Mouse (Mus musculus) heart, embryonic 16.5 days (tissue): ENCODE results near the gene Plcb4. TPM values are rescaled to one million over a fixed set of nuclear protein-coding genes. Genes with fewer than 3 reads are reported as not detected.

Experiments
- ATAC-seq: fragments of 200-750 bp; cut with Nextera tagmentation; replicated peaks from 2 replicates; pipeline ENCODE4 v1.8.0; 2017; ENCODE audit warnings: moderate number of reproducible peaks; ENCODE audit not compliant: insufficient read depth, low FRiP score; ENCODE audit errors: extremely low read depth
- H3K27ac ChIP-seq: fragments of 300-500 bp; sonication (generic); 2 replicates; pipeline ENCODE4 v1.5.1; 2014; ENCODE audit warnings: mild to moderate bottlenecking, low read length, control low read depth, moderate library complexity
- H3K27me3 ChIP-seq: fragments of 300-500 bp; sonication (generic); 2 replicates; pipeline ENCODE4 v1.6.1; 2014; ENCODE audit warnings: low read length, mixed read lengths; ENCODE audit not compliant: control insufficient read depth, insufficient read depth
- H3K36me3 ChIP-seq: fragments of 300-500 bp; sonication (generic); 2 replicates; pipeline ENCODE4 v1.6.1; 2014; ENCODE audit not compliant: control insufficient read depth, insufficient read depth
- H3K4me1 ChIP-seq: fragments of 300-500 bp; sonication (generic); 2 replicates; pipeline ENCODE4 v1.6.1; 2014; ENCODE audit warnings: low read length, mixed read lengths; ENCODE audit not compliant: control insufficient read depth, insufficient read depth
- H3K4me2 ChIP-seq: fragments of 300-500 bp; sonication (generic); 2 replicates; pipeline ENCODE4 v1.6.1; 2014; ENCODE audit warnings: low read depth, mild to moderate bottlenecking, control low read depth, low read length
- H3K4me3 ChIP-seq: fragments of 300-500 bp; sonication (generic); 2 replicates; pipeline ENCODE4 v1.5.1; 2014; ENCODE audit warnings: mild to moderate bottlenecking, control low read depth, low read length
- H3K9ac ChIP-seq: fragments of 300-500 bp; sonication (generic); 2 replicates; pipeline ENCODE4 v1.6.1; 2014; ENCODE audit warnings: low read length, control low read depth
- H3K9me3 ChIP-seq: fragments of 300-500 bp; sonication (generic); replicated peaks from 2 replicates; pipeline ENCODE4 v1.6.1; 2016; ENCODE audit warnings: low read length; ENCODE audit not compliant: control insufficient read depth
- WGBS: fragments of 180-500 bp; shearing (Covaris S2); extraction: QIAGEN DNeasy Blood & Tissue Kit; methylation state at CpG from one replicate; pipeline ENCODE4 v1.1.7; 2014; 5-methylcytosine and 5-hydroxymethylcytosine counted together
- polyA plus RNA-seq: library from polyadenylated mRNA; unstranded; fragments of >200 nt; fragmentation: Nextera tagmentation; extraction: Ambion mirVana; gene quantifications from 2 replicates; pipeline ENCODE4 v1.2.1, GENCODE M21; 2015

The Plcb4 gene
- polyA plus RNA-seq, 1 experiment from 2014 or later, result 31.9 TPM

DNA sequence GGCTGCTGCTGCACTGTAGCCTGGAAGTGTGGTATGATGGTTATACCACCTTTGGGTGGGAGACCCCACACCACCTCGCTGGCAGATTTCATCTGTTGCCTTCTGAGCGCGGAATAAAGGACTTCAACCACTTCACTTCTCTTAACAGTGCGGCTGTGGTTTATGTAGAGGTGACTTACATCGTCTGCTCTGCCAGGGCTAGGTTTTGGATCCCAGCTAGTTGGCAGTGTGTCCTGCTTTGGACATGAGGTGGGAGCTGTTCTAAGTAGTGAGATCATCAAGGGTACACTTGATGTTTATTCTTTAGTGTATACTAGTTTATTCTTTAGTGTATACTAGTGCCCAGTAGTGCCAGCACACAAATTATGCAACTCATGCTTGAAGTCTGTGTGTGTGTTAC is 97.0 kb downstream of the Plcb4 start:
- no peaks in the 10 kb centered on the region for H3K9me3 ChIP-seq
- H3K4me3 ChIP-seq, result no peak overlapping the region
- 70% methylated on average over 5 of the region's 5 CpGs for WGBS
- H3K27ac ChIP-seq, result no peak overlapping the region
- H3K4me1 ChIP-seq, result peaks cover 7% of the 10 kb centered on the region
- H3K36me3 ChIP-seq, result no peaks in the 10 kb centered on the region
- H3K27me3 ChIP-seq, result no peaks in the 10 kb centered on the region
- no peak for ATAC-seq
- no peak overlapping the region for H3K9ac ChIP-seq
- no peak overlapping the region for H3K4me2 ChIP-seq

DNA sequence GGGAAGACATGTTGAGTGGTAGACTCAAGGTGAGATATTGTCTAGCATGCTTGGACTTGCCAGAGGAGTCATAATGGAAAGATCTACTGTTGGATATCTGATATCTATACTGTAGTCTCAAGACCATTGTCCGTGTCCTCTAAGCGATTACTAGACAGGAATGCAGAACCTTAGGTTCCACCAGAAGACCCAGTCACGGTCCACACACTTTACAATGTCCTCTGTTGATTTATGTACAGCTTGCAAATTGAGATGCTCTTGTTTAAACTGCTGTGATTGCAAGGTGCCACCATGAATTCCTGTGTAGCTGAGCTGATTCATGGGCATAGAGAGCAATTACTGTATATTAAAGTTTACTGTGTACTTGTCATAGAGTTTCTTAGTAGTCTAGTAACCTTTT is 98.7 kb downstream of the Plcb4 start:
- Histone ChIP-seq H3K4me1 (peaks cover 12% of the 10 kb centered on the region), H3K4me3 (no peak overlapping the region), H3K9ac (no peak overlapping the region), H3K9me3 (no peaks in the 10 kb centered on the region), H3K36me3 (no peaks in the 10 kb centered on the region), H3K27ac (no peak overlapping the region), H3K4me2 (no peak overlapping the region), H3K27me3 (no peaks in the 10 kb centered on the region)
- no peak for ATAC-seq
- whole genome bisulfite sequencing, result 95% methylated on average over 3 of the region's 3 CpGs

DNA sequence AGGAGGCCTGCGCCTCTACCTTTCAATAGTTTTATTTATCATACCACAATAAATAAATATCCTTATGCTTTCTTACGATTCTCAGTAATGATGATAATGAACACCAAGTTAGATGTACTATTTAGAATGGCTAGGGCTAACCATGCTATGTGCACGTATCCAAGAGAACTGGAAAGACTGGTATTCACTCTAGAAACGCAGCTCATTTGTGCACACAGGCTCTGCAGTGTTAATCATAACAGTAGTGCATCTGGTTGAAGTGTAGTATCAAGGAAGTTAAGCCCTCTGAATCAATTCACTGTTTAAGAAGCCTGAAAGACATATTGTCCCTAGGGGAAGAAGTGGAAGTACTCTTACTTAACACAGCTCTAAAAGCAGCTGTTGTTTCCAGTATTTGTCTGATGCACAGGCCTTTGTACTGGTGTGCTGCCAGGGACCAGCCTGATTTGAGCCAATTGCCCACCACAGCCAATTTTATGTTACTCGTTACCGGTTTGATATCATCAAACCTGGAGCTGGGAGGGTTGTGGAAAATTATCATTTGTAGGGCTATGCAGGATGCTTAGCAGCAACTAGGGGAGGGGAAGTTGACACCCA is 100.8 kb downstream of the Plcb4 start:
- ATAC-seq, result no peak
- Histone ChIP-seq H3K9me3 (no peaks in the 10 kb centered on the region), H3K27ac (no peak overlapping the region), H3K4me3 (no peak overlapping the region), H3K4me2 (no peak overlapping the region), H3K4me1 (peaks cover 17% of the 10 kb centered on the region), H3K9ac (no peak overlapping the region), H3K36me3 (no peaks in the 10 kb centered on the region), H3K27me3 (no peaks in the 10 kb centered on the region)
- WGBS, result 72% methylated on average over 6 of the region's 6 CpGs

DNA sequence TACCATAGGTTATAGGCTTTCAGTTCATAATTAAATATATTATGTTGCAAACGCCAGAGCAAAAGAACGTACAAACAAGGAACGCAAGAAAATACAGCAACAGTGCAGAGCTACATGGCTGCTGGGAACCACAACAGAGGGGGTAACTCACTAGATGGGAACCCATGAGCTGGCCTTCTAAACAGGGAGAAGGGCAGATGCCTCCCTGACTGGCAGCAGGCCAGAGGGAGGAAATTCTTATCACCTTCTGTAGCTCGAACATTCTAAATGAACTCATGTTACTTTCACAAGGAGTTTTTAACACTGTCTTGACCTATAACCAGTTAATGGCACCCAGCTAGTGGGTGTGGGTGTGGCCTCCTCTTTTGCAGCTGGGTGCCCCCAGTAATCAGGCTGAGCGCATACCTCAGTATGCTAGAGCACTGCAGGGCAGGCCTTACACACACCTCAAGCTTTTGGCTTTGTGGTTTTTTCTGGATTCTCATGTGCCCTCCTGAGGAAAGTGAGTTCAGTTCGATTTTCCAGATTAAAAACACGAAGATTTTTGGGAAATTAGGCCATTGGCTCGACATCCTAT is 102.5 kb downstream of the Plcb4 start:
- Histone ChIP-seq H3K27me3 (no peaks in the 10 kb centered on the region), H3K4me2 (no peak overlapping the region), H3K9ac (no peak overlapping the region), H3K4me3 (no peak overlapping the region), H3K9me3 (no peaks in the 10 kb centered on the region), H3K27ac (peak overlapping the region; percentile 59), H3K4me1 (peaks cover 20% of the 10 kb centered on the region), H3K36me3 (no peaks in the 10 kb centered on the region)
- WGBS, result 67% methylated on average over 8 of the region's 8 CpGs
- peak; percentile 54; the same call in 1 of the 2 replicates for ATAC-seq

DNA sequence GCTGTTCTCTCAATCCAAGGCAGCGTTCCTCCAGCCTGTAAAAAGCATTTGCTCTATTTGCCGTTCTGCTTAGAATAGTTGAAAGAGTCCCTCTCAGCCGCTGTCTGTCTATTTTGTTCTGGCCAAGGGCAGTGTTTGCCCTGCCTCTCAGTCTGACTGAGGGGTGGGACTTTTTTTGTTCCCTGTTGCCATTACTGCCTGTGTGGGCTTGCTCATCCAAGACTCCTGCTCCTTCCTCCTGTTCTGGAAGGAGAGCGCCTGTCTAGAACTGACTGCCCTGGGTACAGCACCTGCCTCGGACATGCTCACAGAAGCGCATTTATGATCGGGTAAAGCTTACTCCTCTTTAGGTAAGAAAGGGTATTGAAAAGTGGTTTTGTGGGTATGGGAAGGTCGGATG is 105.9 kb downstream of the Plcb4 start:
- Histone ChIP-seq H3K36me3 (no peaks in the 10 kb centered on the region), H3K4me2 (peak overlapping the region; percentile 45), H3K27ac (peak overlapping the region; percentile 80), H3K4me1 (peaks cover 36% of the 10 kb centered on the region), H3K27me3 (no peaks in the 10 kb centered on the region), H3K9me3 (no peaks in the 10 kb centered on the region), H3K4me3 (peak overlapping the region; percentile 25), H3K9ac (peak overlapping the region; percentile 47)
- 52% methylated on average over 8 of the region's 8 CpGs for WGBS
- ATAC-seq, result no peak

DNA sequence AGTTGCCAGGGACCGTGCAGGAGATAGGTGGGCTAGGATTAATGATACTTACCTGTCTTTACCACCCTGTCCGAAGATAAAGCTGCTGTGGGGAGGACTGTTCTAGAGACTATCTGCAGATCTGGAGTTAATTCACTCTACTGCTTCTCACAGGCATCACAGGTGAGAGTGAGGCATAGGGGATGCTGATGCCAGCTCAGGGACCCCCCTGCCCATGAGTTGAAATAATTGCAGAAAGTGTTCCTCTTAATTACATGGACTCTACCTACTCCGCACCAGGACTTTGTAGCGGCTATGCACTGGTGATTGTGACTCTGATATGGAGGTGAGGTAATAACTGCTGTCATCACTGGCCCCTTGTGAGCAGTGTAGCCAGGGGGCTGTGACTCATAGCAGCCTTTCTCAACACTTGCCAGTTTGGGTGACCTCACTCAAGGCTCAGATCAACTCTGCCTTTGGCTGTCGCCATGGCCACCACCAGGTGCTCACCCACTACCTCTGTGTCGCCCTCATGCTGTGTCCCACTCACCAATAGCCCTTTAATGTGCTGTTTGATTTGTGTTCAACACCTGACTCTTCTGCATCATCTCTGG is 107.8 kb downstream of the Plcb4 start:
- peak; percentile 84 for ATAC-seq
- no peaks in the 10 kb centered on the region for H3K36me3 ChIP-seq
- peaks cover 28% of the 10 kb centered on the region for H3K4me1 ChIP-seq
- peak overlapping the region; percentile 43 for H3K4me2 ChIP-seq
- 36% methylated on average over 6 of the region's 6 CpGs for WGBS
- H3K9ac ChIP-seq, result peak overlapping the region; percentile 13; the same call in 1 of the 2 replicates
- H3K27ac ChIP-seq, result no peak overlapping the region
- H3K4me3 ChIP-seq, result peak overlapping the region; percentile 6; the same call in 1 of the 2 replicates
- H3K9me3 ChIP-seq, result no peaks in the 10 kb centered on the region
- H3K27me3 ChIP-seq, result no peaks in the 10 kb centered on the region

DNA sequence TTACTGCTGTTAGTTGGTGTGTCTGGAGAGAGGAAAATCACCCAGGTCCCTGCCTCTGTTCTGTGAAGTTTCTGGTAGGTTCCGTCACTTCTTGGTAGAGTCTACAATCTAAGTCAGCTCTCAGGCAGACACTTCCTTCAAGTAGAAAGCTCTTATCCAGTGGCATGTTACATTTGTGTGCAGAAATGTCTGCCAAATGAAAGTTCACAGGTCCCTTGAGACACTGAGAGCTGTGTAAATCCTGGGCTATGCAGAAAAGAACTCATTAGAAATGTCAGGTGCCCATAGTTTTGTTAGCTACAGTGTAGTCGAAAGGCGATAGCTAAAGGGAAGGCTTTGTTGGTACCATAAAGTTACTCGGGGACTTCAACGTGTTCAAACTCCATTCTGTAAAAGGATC is 108.7 kb downstream of the Plcb4 start:
- no peak for ATAC-seq

DNA sequence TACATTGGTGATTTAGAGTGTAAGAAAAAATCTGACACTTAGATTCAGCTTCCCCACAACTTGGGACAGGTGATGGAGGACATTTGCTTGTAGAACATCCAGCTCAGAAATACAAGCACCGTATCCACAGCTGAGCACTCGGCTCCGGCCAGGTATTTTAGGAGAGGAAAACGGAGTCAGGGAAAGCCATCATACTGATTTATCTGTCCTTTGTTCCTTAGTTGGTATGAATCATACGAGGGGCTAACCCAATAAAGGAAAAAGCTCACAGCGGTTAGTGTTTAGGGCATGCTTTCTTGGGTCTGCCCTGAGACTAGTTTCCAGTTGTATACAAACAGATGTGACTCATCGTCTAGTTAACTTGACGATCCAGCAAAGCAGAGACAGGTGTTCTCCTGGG is 110.9 kb downstream of the Plcb4 start:
- Histone ChIP-seq H3K9ac (no peak overlapping the region), H3K4me2 (no peak overlapping the region), H3K9me3 (no peaks in the 10 kb centered on the region), H3K27ac (no peak overlapping the region), H3K4me3 (no peak overlapping the region), H3K27me3 (no peaks in the 10 kb centered on the region), H3K4me1 (peaks cover 39% of the 10 kb centered on the region), H3K36me3 (no peaks in the 10 kb centered on the region)
- 82% methylated on average over 8 of the region's 8 CpGs for WGBS
- ATAC-seq, result no peak

More for the DNA sequence above, 108.7 kb downstream of the Plcb4 start:
- Histone ChIP-seq H3K9ac (no peak overlapping the region), H3K4me2 (no peak overlapping the region), H3K27ac (0 out of 2 replicates have a peak overlapping the region, but pooled peaks have one; percentile 7), H3K36me3 (no peaks in the 10 kb centered on the region), H3K4me3 (no peak overlapping the region), H3K4me1 (peaks cover 28% of the 10 kb centered on the region), H3K9me3 (no peaks in the 10 kb centered on the region), H3K27me3 (no peaks in the 10 kb centered on the region)
- WGBS, result 78% methylated on average over 5 of the region's 5 CpGs

DNA sequence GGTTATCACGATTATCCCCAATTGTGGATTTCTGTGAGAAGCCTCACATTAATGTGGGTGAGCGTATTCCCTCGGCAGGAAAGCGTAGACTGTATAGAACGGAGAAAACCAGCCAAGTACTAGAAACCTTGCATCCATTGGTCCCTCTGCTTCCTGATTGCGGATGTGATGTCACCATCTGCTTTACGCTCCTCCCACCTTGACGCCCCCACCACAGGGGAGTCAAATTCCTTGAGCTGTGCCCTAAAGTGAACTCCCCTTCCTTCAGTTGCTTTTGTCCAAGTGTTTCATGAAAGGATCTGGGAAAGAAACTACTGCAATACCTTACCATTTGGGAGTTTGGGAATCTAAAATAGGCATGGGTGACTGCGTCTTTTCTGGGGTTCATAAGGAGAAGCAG is 111.4 kb downstream of the Plcb4 start:
- H3K36me3 ChIP-seq, result no peaks in the 10 kb centered on the region
- no peak overlapping the region for H3K27ac ChIP-seq
- H3K4me3 ChIP-seq, result no peak overlapping the region
- H3K27me3 ChIP-seq, result no peaks in the 10 kb centered on the region
- no peak overlapping the region for H3K9ac ChIP-seq
- no peak for ATAC-seq
- no peak overlapping the region for H3K4me2 ChIP-seq
- H3K9me3 ChIP-seq, result no peaks in the 10 kb centered on the region
- 91% methylated on average over 9 of the region's 9 CpGs for WGBS
- peaks cover 35% of the 10 kb centered on the region for H3K4me1 ChIP-seq
